Mouse (Mus musculus) lung, adult 2 months (tissue): ENCODE results near the gene Coa7.

ENCODE experiments used
- CTCF ChIP-seq: fragments of 200-500 bp; IDR thresholded peaks from 2 replicates; pipeline ENCODE4 v1.5.1; 2011; ENCODE audit warnings: mild to moderate bottlenecking, low read length, control low read depth; ENCODE audit not compliant: insufficient read depth
- POLR2A ChIP-seq: fragments of 200-500 bp; IDR thresholded peaks from 2 replicates; pipeline ENCODE4 v1.6.1; 2011; ENCODE audit warnings: low read depth, mild to moderate bottlenecking, control low read depth, low read length, borderline replicate concordance; ENCODE audit errors: extremely low read depth

GRCm38 (mm10) chr4:108386087-108386486 lies 58.1 kb downstream of the Coa7 start:
- TF ChIP-seq CTCF (no peak), POLR2A (no peak)
